Mouse (Mus musculus) right cerebral cortex, adult 18-20 months (tissue): ENCODE data around the gene Dazap2.
"Not testable (repeated sequence)": the region's sequence is repeated elsewhere in the genome, so short reads cannot be mapped to it uniquely, and the experiment has no call there.

Experiments used
- DNase-seq: peaks from one replicate; pipeline ENCODE4 v3.0.0; 2022; ENCODE audit warnings: mixed read lengths

Gene Dazap2

GRCm38 (mm10) chr15:100612432-100612831 is 2.7 kb upstream of the Dazap2 start:
- no peak for DNase-seq

- DNase-seq = peak; percentile 72
Observed at GRCm38 (mm10) chr15:100613584-100613983, 1.6 kb upstream of the Dazap2 start.

GRCm38 (mm10) chr15:100614218-100614995 is 742 bp upstream of the Dazap2 start:
- no peak for DNase-seq

GRCm38 (mm10) chr15:100615825-100616220 is 674 bp downstream of the Dazap2 start:
- peak; percentile 84 for DNase-seq

- DNase-seq = no peak
Observed at GRCm38 (mm10) chr15:100616221-100616620, 1.1 kb downstream of the Dazap2 start.

GRCm38 (mm10) chr15:100619200-100619599 is 4.1 kb downstream of the Dazap2 start:
- no peak for DNase-seq

GRCm38 (mm10) chr15:100621671-100622070 is 6.5 kb downstream of the Dazap2 start:
- DNase-seq = not testable (repeated sequence)

- DNase-seq = peak; percentile 72
Observed at GRCm38 (mm10) chr15:100622164-100622563, 7.0 kb downstream of the Dazap2 start.

- DNase-seq = no peak
Observed at GRCm38 (mm10) chr15:100623754-100624153, 8.6 kb downstream of the Dazap2 start.

- DNase-seq = no peak
Observed at GRCm38 (mm10) chr15:100624435-100624834, 9.3 kb downstream of the Dazap2 start.

- DNase-seq = no peak
Observed at GRCm38 (mm10) chr15:100627287-100627686, 12.1 kb downstream of the Dazap2 start.

GRCm38 (mm10) chr15:100627774-100628370 is 12.7 kb downstream of the Dazap2 start:
- DNase-seq = no peak

GRCm38 (mm10) chr15:100628797-100629196 is 13.6 kb downstream of the Dazap2 start:
- no peak for DNase-seq

GRCm38 (mm10) chr15:100630126-100630525 is 15.0 kb downstream of the Dazap2 start:
- no peak for DNase-seq

GRCm38 (mm10) chr15:100631454-100632170 is 16.5 kb downstream of the Dazap2 start:
- no peak for DNase-seq

- DNase-seq = no peak
Observed at GRCm38 (mm10) chr15:100632323-100632722, 17.2 kb downstream of the Dazap2 start.

GRCm38 (mm10) chr15:100633341-100633740 is 18.2 kb downstream of the Dazap2 start:
- no peak for DNase-seq

GRCm38 (mm10) chr15:100635239-100635638 is 20.1 kb downstream of the Dazap2 start:
- DNase-seq = no peak

- DNase-seq = no peak
Observed at GRCm38 (mm10) chr15:100635851-100636645, 20.9 kb downstream of the Dazap2 start.

- no peak for DNase-seq
Observed at GRCm38 (mm10) chr15:100636700-100637501, 21.8 kb downstream of the Dazap2 start, which contains the start of gene Smagp. TSS of gene Smagp (minus strand) at chr15:100636940.

- no peak for DNase-seq
Observed at GRCm38 (mm10) chr15:100637661-100638060, 22.5 kb downstream of the Dazap2 start.
